Mouse (Mus musculus): ENCODE data around the gene Sergef.

- TF ChIP-seq EP300 (IDR thresholded peaks at IDR 0.05; ENCODE audit: low read depth) (no peak), CTCF (IDR thresholded peaks at IDR 0.05; ENCODE audit: low read depth) (no peak)
Measured at GRCm38 (mm10) chr7:46613091-46613490, 26.5 kb downstream of the Sergef start.

All from liver, embryonic 14.5 days (tissue).